Mouse (Mus musculus) limb, embryonic 12.5 days (tissue): Measurements from ENCODE around the gene Ttll9. TPM values are rescaled to one million over a fixed set of nuclear protein-coding genes. Genes with fewer than 3 reads are reported as not detected.

Experiments
- ATAC-seq: fragments of 200-750 bp; cut with Nextera tagmentation; 2 replicates; pipeline ENCODE4 v1.8.0; 2017; ENCODE audit warnings: low read depth, moderate TSS enrichment; ENCODE audit not compliant: insufficient number of reproducible peaks, insufficient read depth, low FRiP score, low TSS enrichment
- H3K27ac ChIP-seq: fragments of 300-500 bp; sonication (generic); 2 replicates; pipeline ENCODE4 v1.5.1; 2016; ENCODE audit warnings: mild to moderate bottlenecking, moderate library complexity
- H3K27me3 ChIP-seq: fragments of 300-500 bp; sonication (generic); 2 replicates; pipeline ENCODE4 v1.6.1; 2016; ENCODE audit warnings: mild to moderate bottlenecking, moderate library complexity
- H3K36me3 ChIP-seq: fragments of 300-500 bp; sonication (generic); 2 replicates; pipeline ENCODE4 v1.6.1; 2016; ENCODE audit warnings: mild to moderate bottlenecking, moderate library complexity
- H3K4me1 ChIP-seq: fragments of 300-500 bp; sonication (generic); replicated peaks from 2 replicates; pipeline ENCODE4 v1.6.1; 2016
- H3K4me2 ChIP-seq: fragments of 300-500 bp; sonication (generic); 2 replicates; pipeline ENCODE4 v1.6.1; 2016; ENCODE audit warnings: mild to moderate bottlenecking, moderate library complexity
- H3K4me3 ChIP-seq: fragments of 300-500 bp; sonication (generic); replicated peaks from 2 replicates; pipeline ENCODE4 v1.5.1; 2016; ENCODE audit warnings: mild to moderate bottlenecking
- H3K9ac ChIP-seq: fragments of 300-500 bp; sonication (generic); replicated peaks from 2 replicates; pipeline ENCODE4 v1.6.1; 2016; ENCODE audit warnings: mild to moderate bottlenecking, moderate library complexity
- H3K9me3 ChIP-seq: fragments of 300-500 bp; sonication (generic); 2 replicates; pipeline ENCODE4 v1.6.1; 2016; ENCODE audit warnings: mild to moderate bottlenecking, moderate library complexity
- WGBS: fragments of 180-500 bp; shearing (Covaris S2); methylation state at CpG from one replicate; pipeline ENCODE4 v1.1.7; 2016; 5-methylcytosine and 5-hydroxymethylcytosine counted together
- polyA plus RNA-seq: library from polyadenylated mRNA; unstranded; fragments of >200 nt; fragmentation: Nextera tagmentation; extraction: Ambion mirVana; gene quantifications from 2 replicates; pipeline ENCODE4 v1.2.1, GENCODE M21; 2016

Ttll9 gene
- 0.19 and 0.35 TPM in 2 replicates for polyA plus RNA-seq

GRCm38 (mm10) chr2:152962091-152962793 is at the start of gene Ttll9:
TSS of gene Ttll9 (plus strand) at chr2:152962485.
- peak within 1 kb of the TSS; percentile 63 for H3K9ac ChIP-seq
- H3K4me2 ChIP-seq: peak within 1 kb of the TSS; percentile 65
- WGBS: 2% methylated on average over 34 of the region's 34 CpGs
- no peak within 1 kb of the TSS for H3K27ac ChIP-seq
- 0 out of 2 replicates have a peak, but pooled peaks cover 2% of the 10 kb centered on the region for H3K4me1 ChIP-seq
- no peaks in the 10 kb centered on the region for H3K36me3 ChIP-seq
- H3K9me3 ChIP-seq: no peaks in the 10 kb centered on the region
- peak within 1 kb of the TSS; percentile 41 for H3K4me3 ChIP-seq
- ATAC-seq: peak; percentile 87; the same call in 1 of the 2 replicates
- peaks cover 7% of the 10 kb centered on the region for H3K27me3 ChIP-seq

DNA sequence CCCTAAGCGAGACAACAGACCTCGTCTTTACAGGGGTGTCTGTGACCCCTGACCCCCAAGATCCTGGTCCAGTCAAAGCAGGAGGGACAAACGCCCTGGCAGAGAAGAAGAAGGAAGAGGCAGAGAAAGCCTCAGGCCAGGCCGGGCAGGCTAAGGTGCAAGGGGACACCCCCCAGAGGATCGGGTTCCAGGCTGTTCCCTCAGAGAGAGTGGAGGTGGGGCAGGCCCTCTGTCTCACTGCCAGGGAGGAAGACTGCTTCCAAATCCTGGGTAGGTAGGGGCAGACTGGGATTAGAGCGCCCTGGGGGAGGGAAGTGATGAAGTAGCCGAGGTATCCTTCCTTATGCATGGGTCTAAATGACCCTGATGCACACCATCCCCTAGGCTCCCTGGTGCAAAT is 48.8 kb upstream of the Ttll9 start:
- no peak for ATAC-seq
- Histone ChIP-seq H3K9me3 (no peaks in the 10 kb centered on the region), H3K27me3 (peaks cover 50% of the 10 kb centered on the region), H3K4me2 (no peak overlapping the region), H3K4me3 (no peak overlapping the region), H3K4me1 (peaks cover 10% of the 10 kb centered on the region; the same call in 1 of the 2 replicates), H3K36me3 (no peaks in the 10 kb centered on the region), H3K27ac (no peak overlapping the region), H3K9ac (peak overlapping the region; percentile 40; the same call in 1 of the 2 replicates)
- WGBS: 32% methylated on average over 7 of the region's 7 CpGs

DNA sequence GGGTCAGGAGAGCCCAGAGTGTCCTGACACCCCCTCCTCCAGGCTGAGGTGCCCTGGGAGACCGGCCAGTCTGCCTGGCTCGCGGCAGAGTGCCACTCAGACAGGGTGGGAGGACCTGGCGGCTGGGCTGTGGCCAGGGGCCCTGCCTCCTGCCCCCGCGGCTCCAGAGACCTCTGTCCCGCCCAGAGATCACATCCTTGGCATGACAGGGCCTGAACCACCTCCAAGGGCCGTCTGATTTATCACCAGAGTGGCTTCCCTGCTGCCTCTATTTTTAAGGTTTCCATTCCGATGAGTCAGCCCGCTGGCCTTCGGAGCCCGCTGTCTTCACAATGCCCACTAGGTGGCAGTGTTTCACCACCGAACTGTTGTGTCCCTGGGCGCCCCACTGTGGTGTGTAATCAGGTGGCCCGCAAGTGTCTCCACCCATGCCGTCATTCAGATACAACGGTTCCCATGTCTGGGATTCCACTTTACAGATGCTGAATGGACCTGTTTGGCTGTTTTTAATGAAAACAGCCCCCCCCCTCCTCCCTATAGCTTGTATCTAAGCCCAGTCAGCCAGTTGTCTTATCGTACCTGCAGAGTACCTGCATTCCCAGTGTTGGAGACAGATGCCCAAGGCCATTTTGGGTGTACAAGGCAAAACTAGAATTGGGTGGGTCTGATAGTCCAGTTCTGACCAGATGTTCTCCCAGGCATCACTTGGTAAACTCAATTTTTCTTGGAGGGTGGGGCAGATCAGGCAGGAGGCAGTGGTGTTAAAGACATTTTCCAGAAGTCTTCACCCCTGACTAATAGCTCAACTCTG is 47.8 kb upstream of the Ttll9 start:
- Histone ChIP-seq H3K9ac (peak overlapping the region; percentile 40; the same call in 1 of the 2 replicates), H3K4me3 (peak overlapping the region; percentile 22; the same call in 1 of the 2 replicates), H3K27me3 (peaks cover 50% of the 10 kb centered on the region), H3K4me2 (peak overlapping the region; percentile 50), H3K27ac (no peak overlapping the region), H3K9me3 (no peaks in the 10 kb centered on the region), H3K4me1 (peaks cover 10% of the 10 kb centered on the region; the same call in 1 of the 2 replicates), H3K36me3 (no peaks in the 10 kb centered on the region)
- ATAC-seq: 0 out of 2 replicates have a peak, but pooled peaks have one; percentile 26
- 3% methylated on average over 18 of the region's 18 CpGs for WGBS

- H3K9me3 ChIP-seq: no peaks in the 10 kb centered on the region
- peaks cover 10% of the 10 kb centered on the region; the same call in 1 of the 2 replicates for H3K4me1 ChIP-seq
- no peak overlapping the region for H3K4me3 ChIP-seq
- peaks cover 43% of the 10 kb centered on the region for H3K27me3 ChIP-seq
- no peak overlapping the region for H3K9ac ChIP-seq
- H3K4me2 ChIP-seq: no peak overlapping the region
- 62% methylated on average over 4 of the region's 4 CpGs for WGBS
- no peak overlapping the region for H3K27ac ChIP-seq
- H3K36me3 ChIP-seq: no peaks in the 10 kb centered on the region
- ATAC-seq: no peak
These were observed 46.8 kb upstream of the Ttll9 start for GRCm38 (mm10) chr2:152915453-152915852.

- H3K36me3 ChIP-seq: no peaks in the 10 kb centered on the region
- no peaks in the 10 kb centered on the region for H3K9me3 ChIP-seq
- ATAC-seq: no peak
- H3K4me3 ChIP-seq: no peak overlapping the region
- H3K4me1 ChIP-seq: peaks cover 10% of the 10 kb centered on the region; the same call in 1 of the 2 replicates
- H3K9ac ChIP-seq: no peak overlapping the region
- no peak overlapping the region for H3K27ac ChIP-seq
- H3K27me3 ChIP-seq: peaks cover 37% of the 10 kb centered on the region
- 26% methylated on average over 5 of the region's 5 CpGs for whole genome bisulfite sequencing
- H3K4me2 ChIP-seq: no peak overlapping the region
These were observed 46.2 kb upstream of the Ttll9 start for GRCm38 (mm10) chr2:152916111-152916510.

- ATAC-seq: no peak
- Histone ChIP-seq H3K4me1 (peaks cover 19% of the 10 kb centered on the region), H3K4me2 (no peak overlapping the region), H3K36me3 (no peaks in the 10 kb centered on the region), H3K4me3 (no peak overlapping the region), H3K27me3 (peaks cover 21% of the 10 kb centered on the region), H3K9me3 (no peaks in the 10 kb centered on the region), H3K27ac (no peak overlapping the region), H3K9ac (no peak overlapping the region)
- WGBS: 49% methylated on average over 9 of the region's 9 CpGs
These were observed 44.6 kb upstream of the Ttll9 start for GRCm38 (mm10) chr2:152917671-152918070.

DNA sequence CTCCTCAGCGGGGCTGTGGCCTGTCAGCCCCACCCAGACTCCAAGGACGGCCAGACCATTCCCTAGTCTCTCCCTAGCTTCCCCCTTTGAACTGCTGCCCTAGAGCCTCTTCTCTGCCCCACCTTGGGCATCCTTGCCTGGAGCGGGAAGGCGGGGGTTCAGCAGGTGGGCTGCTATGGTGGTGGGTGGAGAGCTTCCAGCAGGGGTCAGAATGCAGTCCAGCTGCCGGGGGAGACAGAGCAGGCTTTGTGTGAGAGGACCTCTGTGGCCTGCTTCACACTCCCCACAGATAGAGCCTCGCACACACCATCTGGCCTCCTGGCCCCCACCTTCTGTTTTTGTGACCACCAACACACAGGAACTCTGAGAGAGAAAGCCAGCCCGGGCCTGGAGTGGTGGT is 39.9 kb upstream of the Ttll9 start:
- Histone ChIP-seq H3K9me3 (no peaks in the 10 kb centered on the region), H3K27me3 (0 out of 2 replicates have a peak, but pooled peaks cover under 1% of the 10 kb centered on the region), H3K4me2 (no peak overlapping the region; the same call in 1 of the 2 replicates), H3K4me3 (no peak overlapping the region), H3K9ac (peak overlapping the region; percentile 31; the same call in 1 of the 2 replicates), H3K27ac (0 out of 2 replicates have a peak overlapping the region, but pooled peaks have one; percentile 17), H3K4me1 (peaks cover 47% of the 10 kb centered on the region), H3K36me3 (no peaks in the 10 kb centered on the region)
- ATAC-seq: no peak
- WGBS: 23% methylated on average over 7 of the region's 7 CpGs

DNA sequence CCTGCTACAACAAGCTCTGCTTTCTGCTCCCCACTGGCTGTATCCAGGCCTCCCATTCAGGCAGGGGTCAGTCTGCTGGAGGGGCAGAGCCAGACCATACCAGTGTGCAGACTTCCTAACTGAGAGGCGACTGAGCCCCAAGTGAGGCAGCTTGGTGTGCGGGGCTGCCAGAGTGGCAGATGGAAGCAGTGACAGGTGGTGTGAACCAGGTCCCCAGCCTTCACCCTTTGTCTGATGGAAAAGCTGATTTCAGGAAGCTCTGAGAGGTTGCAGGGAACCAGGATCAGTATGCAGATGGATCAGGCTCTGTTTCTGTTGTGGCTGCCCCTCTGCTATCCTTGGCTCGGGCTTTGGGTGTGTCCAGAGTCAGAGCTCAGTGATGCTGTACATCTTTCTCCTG is 38.7 kb upstream of the Ttll9 start:
- H3K9me3 ChIP-seq: no peaks in the 10 kb centered on the region
- H3K36me3 ChIP-seq: no peaks in the 10 kb centered on the region
- H3K4me2 ChIP-seq: no peak overlapping the region
- H3K4me1 ChIP-seq: peaks cover 57% of the 10 kb centered on the region
- H3K27me3 ChIP-seq: no peaks in the 10 kb centered on the region
- ATAC-seq: no peak
- H3K27ac ChIP-seq: no peak overlapping the region
- no peak overlapping the region for H3K4me3 ChIP-seq
- no peak overlapping the region for H3K9ac ChIP-seq
- 75% methylated on average over 3 of the region's 3 CpGs for WGBS

DNA sequence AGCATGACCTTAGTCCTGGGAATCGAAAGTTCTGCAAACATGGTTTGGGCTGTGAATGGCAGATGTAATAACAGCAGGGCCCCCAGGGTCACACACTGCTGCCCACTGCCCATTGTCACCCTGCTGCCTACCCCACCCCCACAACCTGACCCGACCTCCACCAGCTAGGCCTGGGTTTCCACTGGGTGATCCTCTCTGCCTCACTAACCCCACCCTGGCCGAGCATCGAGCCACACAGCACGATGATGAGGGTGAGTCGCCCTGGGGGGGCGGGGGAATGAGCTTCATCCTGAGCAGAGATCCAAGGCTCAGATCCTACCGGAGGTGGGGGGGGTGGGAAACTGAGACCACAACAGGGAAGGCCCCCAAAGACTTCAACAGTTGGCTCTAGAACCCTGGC is 38.2 kb upstream of the Ttll9 start:
- H3K9me3 ChIP-seq: no peaks in the 10 kb centered on the region
- no peak overlapping the region for H3K4me3 ChIP-seq
- WGBS: 76% methylated on average over 8 of the region's 8 CpGs
- H3K27ac ChIP-seq: no peak overlapping the region
- H3K4me1 ChIP-seq: peaks cover 57% of the 10 kb centered on the region
- no peak for ATAC-seq
- H3K9ac ChIP-seq: no peak overlapping the region
- no peaks in the 10 kb centered on the region for H3K27me3 ChIP-seq
- H3K4me2 ChIP-seq: no peak overlapping the region
- H3K36me3 ChIP-seq: no peaks in the 10 kb centered on the region

GRCm38 (mm10) chr2:152924543-152924942 is 37.7 kb upstream of the Ttll9 start:
- no peaks in the 10 kb centered on the region for H3K9me3 ChIP-seq
- H3K27ac ChIP-seq: no peak overlapping the region
- ATAC-seq: no peak
- H3K4me3 ChIP-seq: no peak overlapping the region
- 78% methylated on average over 5 of the region's 5 CpGs for WGBS
- H3K27me3 ChIP-seq: no peaks in the 10 kb centered on the region
- no peak overlapping the region for H3K4me2 ChIP-seq
- H3K4me1 ChIP-seq: peaks cover 57% of the 10 kb centered on the region
- no peak overlapping the region for H3K9ac ChIP-seq
- H3K36me3 ChIP-seq: no peaks in the 10 kb centered on the region
